Mouse (Mus musculus) spleen, postnatal 10 days (tissue): Measurements from ENCODE around the gene Gpkow.
"Not testable (repeated sequence)": the region's sequence is repeated elsewhere in the genome, so short reads cannot be mapped to it uniquely, and the experiment has no call there.

Experiments
- DNase-seq, 2 experiments: peaks; one replicate each; pipeline ENCODE4 v3.0.0; 2021 to 2022; ENCODE audit warnings: low spot score in 2 of 2

The Gpkow gene

GRCm38 (mm10) chrX:7688321-7688720, 8.6 kb upstream of the Gpkow start:
- DNase-seq = no peak

- DNase-seq = no peak
These were observed 6.4 kb upstream of the Gpkow start for GRCm38 (mm10) chrX:7690486-7690885.

GRCm38 (mm10) chrX:7692862-7693261, 4.1 kb upstream of the Gpkow start:
- DNase-seq = peak in 1 of 2 experiments; percentile 51

- DNase-seq = no peak
These were observed 411 bp upstream of the Gpkow start for GRCm38 (mm10) chrX:7696520-7696919.

- not testable (repeated sequence) for DNase-seq
These were observed 16.8 kb downstream of the Gpkow start for GRCm38 (mm10) chrX:7713764-7714134.

- peak; percentile 79 to 94 for DNase-seq
These were observed 17.4 kb downstream of the Gpkow start, which contains the start of gene Wdr45 for GRCm38 (mm10) chrX:7714135-7714899. TSS of gene Wdr45 (plus strand) at chrX:7714333.

- not testable (repeated sequence) for DNase-seq
These were observed 19.1 kb downstream of the Gpkow start for GRCm38 (mm10) chrX:7716058-7716457.

- peak; percentile 72 to 73 for DNase-seq
These were observed 24.8 kb downstream of the Gpkow start, which contains the start of gene Gm45208 for GRCm38 (mm10) chrX:7721514-7722281. TSS of gene Gm45208 (plus strand) at chrX:7722245.

GRCm38 (mm10) chrX:7722282-7722611, 25.3 kb downstream of the Gpkow start:
- DNase-seq = no peak

GRCm38 (mm10) chrX:7722691-7723090, 25.8 kb downstream of the Gpkow start:
- DNase-seq = no peak

GRCm38 (mm10) chrX:7724135-7724534, 27.2 kb downstream of the Gpkow start:
- no peak for DNase-seq

- no peak for DNase-seq
These were observed 28.9 kb downstream of the Gpkow start for GRCm38 (mm10) chrX:7725841-7726240.

- no peak for DNase-seq
These were observed 30.2 kb downstream of the Gpkow start for GRCm38 (mm10) chrX:7727176-7727575.

GRCm38 (mm10) chrX:7728215-7728921, 31.4 kb downstream of the Gpkow start, which contains the start of gene Praf2:
TSS of gene Praf2 (plus strand) at chrX:7728439.
- peak; percentile 38 to 76 for DNase-seq

- DNase-seq = no peak
These were observed 32.0 kb downstream of the Gpkow start for GRCm38 (mm10) chrX:7728922-7729265.

GRCm38 (mm10) chrX:7733571-7734156, 36.7 kb downstream of the Gpkow start:
- DNase-seq = peak; percentile 82 to 93

GRCm38 (mm10) chrX:7739336-7740081, 42.6 kb downstream of the Gpkow start:
- no peak for DNase-seq

GRCm38 (mm10) chrX:7740082-7740819, 43.3 kb downstream of the Gpkow start:
- no peak for DNase-seq

GRCm38 (mm10) chrX:7741103-7741502, 44.2 kb downstream of the Gpkow start:
- no peak for DNase-seq

GRCm38 (mm10) chrX:7743470-7743869, 46.5 kb downstream of the Gpkow start:
- DNase-seq = no peak

- DNase-seq = no peak
These were observed 48.0 kb downstream of the Gpkow start for GRCm38 (mm10) chrX:7744940-7745339.
